Mouse (Mus musculus) limb, embryonic 11.5 days (tissue): ENCODE measurements around the gene Myof. TPM values are rescaled to one million over a fixed set of nuclear protein-coding genes. Genes with fewer than 3 reads are reported as not detected.

Source experiments
- ATAC-seq: fragments of 200-750 bp; cut with Nextera tagmentation; 2 replicates; pipeline ENCODE4 v1.8.0; 2017; ENCODE audit warnings: low read depth; ENCODE audit not compliant: insufficient number of reproducible peaks, low FRiP score, low TSS enrichment
- DNase-seq: peaks from one replicate; pipeline ENCODE4 v3.0.0-alpha.2; 2015; ENCODE audit warnings: low spot score
- H3K27ac ChIP-seq: fragments of 300-500 bp; sonication (generic); replicated peaks from 2 replicates; pipeline ENCODE4 v1.5.1; 2014; ENCODE audit warnings: low read depth, mild to moderate bottlenecking, low read length
- H3K27me3 ChIP-seq: fragments of 300-500 bp; sonication (generic); 2 replicates; pipeline ENCODE4 v1.6.1; 2014; ENCODE audit warnings: mild to moderate bottlenecking, low read length, mixed read lengths; ENCODE audit not compliant: control insufficient read depth, insufficient read depth
- H3K36me3 ChIP-seq: fragments of 300-500 bp; sonication (generic); 2 replicates; pipeline ENCODE4 v1.6.1; 2014; ENCODE audit warnings: mild to moderate bottlenecking, low read length, moderate library complexity, mixed read lengths; ENCODE audit not compliant: control insufficient read depth, insufficient read depth
- H3K4me1 ChIP-seq: fragments of 300-500 bp; sonication (generic); 2 replicates; pipeline ENCODE4 v1.6.1; 2014; ENCODE audit warnings: low read length, mixed read lengths; ENCODE audit not compliant: control insufficient read depth, insufficient read depth
- H3K4me2 ChIP-seq: fragments of 300-500 bp; sonication (generic); 2 replicates; pipeline ENCODE4 v1.6.1; 2014; ENCODE audit warnings: low read depth, mild to moderate bottlenecking, moderate library complexity; ENCODE audit not compliant: severe bottlenecking
- H3K4me3 ChIP-seq: fragments of 300-500 bp; sonication (generic); 2 replicates; pipeline ENCODE4 v1.5.1; 2014; ENCODE audit warnings: low read depth, low read length
- H3K9ac ChIP-seq: fragments of 300-500 bp; sonication (generic); 2 replicates; pipeline ENCODE4 v1.6.1; 2014; ENCODE audit warnings: mild to moderate bottlenecking, low read length
- H3K9me3 ChIP-seq: fragments of 300-500 bp; sonication (generic); 2 replicates; pipeline ENCODE4 v1.6.1; 2016; ENCODE audit warnings: low read length; ENCODE audit not compliant: control insufficient read depth
- WGBS: fragments of 180-500 bp; shearing (Covaris S2); extraction: QIAGEN DNeasy Blood & Tissue Kit; methylation state at CpG from one replicate; pipeline ENCODE4 v1.1.7; 2014; 5-methylcytosine and 5-hydroxymethylcytosine counted together
- polyA plus RNA-seq: library from polyadenylated mRNA; unstranded; fragments of >200 nt; fragmentation: Nextera tagmentation; extraction: Ambion mirVana; gene quantifications from 2 replicates; pipeline ENCODE4 v1.2.1, GENCODE M21; 2014

Myof gene
- polyA plus RNA-seq, 1 experiment from 2014 or later, result 3.1 TPM

DNA sequence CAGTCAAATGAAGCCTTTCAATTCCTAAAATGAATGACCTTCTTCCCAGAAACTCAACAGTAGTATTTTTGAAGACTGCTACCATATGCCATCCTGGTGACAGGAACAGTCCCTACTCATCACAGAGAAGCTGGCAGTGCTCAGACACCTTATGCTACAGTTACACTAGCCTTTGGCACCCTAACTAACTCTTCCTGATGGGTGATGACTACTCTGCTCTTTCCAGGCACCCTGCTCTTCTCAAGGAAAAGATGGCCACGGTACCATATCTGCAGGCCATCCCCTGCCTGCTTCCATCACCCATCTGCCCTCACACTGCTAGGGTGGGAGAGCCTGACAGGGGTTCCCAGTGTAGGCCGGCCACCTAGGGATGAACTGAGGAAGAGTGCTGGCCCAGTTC lies 53.4 kb downstream of the Myof start:
- Histone ChIP-seq H3K9ac (no peak overlapping the region), H3K27me3 (no peaks in the 10 kb centered on the region), H3K4me3 (no peak overlapping the region), H3K36me3 (no peaks in the 10 kb centered on the region), H3K9me3 (no peaks in the 10 kb centered on the region), H3K4me1 (no peaks in the 10 kb centered on the region), H3K4me2 (no peak overlapping the region), H3K27ac (no peak overlapping the region)
- DNase-seq (no peak), ATAC-seq (no peak)
- 86% methylated on average over 2 of the region's 2 CpGs for WGBS

DNA sequence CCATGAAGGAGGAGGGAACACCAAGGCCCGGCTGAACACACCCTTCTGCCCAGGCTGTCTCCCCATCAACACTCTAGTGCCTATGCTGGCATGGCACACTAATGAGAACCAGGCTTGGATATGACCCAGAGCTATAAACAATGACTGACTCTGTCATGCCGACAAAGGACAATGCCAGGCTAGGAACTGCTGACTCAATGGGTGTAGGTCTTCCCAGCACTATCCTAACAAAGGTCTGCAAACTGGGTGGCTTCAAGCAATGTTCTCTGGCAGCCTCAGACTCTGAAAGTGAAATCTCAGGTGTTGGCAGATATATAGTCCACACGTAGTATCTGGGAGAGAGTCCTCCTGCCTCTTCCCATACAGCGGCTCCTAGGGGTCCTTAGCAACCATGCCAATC lies 55.2 kb downstream of the Myof start:
- no peaks in the 10 kb centered on the region for H3K27me3 ChIP-seq
- no peak overlapping the region for H3K4me3 ChIP-seq
- DNase-seq, result no peak
- H3K4me1 ChIP-seq, result no peaks in the 10 kb centered on the region
- 85% methylated on average over 4 of the region's 4 CpGs for WGBS
- H3K36me3 ChIP-seq, result no peaks in the 10 kb centered on the region
- H3K9me3 ChIP-seq, result no peaks in the 10 kb centered on the region
- H3K4me2 ChIP-seq, result no peak overlapping the region
- H3K9ac ChIP-seq, result no peak overlapping the region
- ATAC-seq, result no peak
- no peak overlapping the region for H3K27ac ChIP-seq

DNA sequence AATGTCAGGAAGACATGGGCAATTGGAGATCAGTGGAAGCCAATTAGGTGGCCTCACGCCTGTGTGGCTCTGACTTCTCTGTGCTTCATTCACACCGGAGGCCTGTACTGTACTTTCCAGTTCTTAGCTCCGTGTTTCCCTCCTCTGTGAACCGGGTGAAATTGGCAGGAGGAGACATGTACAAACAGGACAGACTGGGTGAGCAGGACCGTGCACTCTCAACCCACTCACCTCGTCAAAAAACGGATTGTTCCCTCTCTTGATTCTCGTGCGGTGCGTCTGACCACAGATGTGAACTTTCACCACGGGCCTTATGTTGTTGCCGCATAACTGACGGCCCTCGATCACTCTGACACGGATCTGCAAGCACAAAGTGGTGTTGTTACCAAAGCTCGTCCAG lies 57.6 kb downstream of the Myof start:
- Histone ChIP-seq H3K4me1 (no peaks in the 10 kb centered on the region), H3K27me3 (no peaks in the 10 kb centered on the region), H3K9ac (no peak overlapping the region), H3K27ac (no peak overlapping the region), H3K4me2 (no peak overlapping the region), H3K9me3 (no peaks in the 10 kb centered on the region), H3K4me3 (no peak overlapping the region), H3K36me3 (no peaks in the 10 kb centered on the region)
- 87% methylated on average over 16 of the region's 16 CpGs for WGBS
- no peak for ATAC-seq
- no peak for DNase-seq

DNA sequence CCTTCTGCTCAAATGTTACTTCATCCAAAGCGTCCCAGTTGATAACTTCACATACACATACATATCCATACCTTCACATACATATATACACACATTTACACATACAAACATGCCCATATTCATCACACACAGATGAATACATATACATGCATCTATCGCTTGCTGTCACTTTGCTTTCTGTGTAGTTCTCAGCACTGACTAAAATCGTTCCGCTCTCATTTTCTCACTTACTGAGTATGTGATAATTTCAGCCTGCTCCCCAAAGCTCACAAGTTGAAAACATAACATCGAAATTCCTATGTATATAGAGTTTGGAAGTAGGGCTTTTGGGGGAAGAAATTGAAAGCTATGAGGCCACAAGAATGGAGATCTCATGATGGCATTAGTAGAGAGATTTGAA lies 67.4 kb downstream of the Myof start:
- WGBS, result 93% methylated on average over 5 of the region's 5 CpGs
- no peak for DNase-seq
- no peaks in the 10 kb centered on the region for H3K9me3 ChIP-seq

DNA sequence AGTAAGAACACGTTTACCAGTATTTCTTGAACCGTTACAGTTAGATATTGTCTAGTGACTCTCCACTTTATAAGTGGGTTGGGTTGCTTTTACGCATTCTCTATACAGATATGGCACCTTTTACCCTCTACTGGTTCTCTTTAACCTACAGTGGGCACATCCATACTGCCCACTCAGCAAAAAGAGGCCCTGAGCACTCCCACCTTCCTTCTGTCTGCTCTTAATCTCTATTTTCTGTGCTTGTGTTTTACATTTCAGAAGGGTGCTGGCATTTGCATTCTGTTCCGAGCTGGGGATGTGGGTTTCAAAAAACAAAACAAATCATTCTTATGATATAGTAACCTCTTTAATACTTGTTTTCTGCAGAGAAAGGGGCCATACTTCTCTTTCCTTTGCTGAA lies 72.8 kb downstream of the Myof start:
- no peak overlapping the region for H3K27ac ChIP-seq

More for the DNA sequence above, 67.4 kb downstream of the Myof start:
- Histone ChIP-seq H3K27me3 (no peaks in the 10 kb centered on the region), H3K4me3 (no peak overlapping the region), H3K27ac (no peak overlapping the region), H3K4me1 (no peaks in the 10 kb centered on the region), H3K9ac (no peak overlapping the region), H3K36me3 (no peaks in the 10 kb centered on the region), H3K4me2 (no peak overlapping the region)
- ATAC-seq, result no peak

DNA sequence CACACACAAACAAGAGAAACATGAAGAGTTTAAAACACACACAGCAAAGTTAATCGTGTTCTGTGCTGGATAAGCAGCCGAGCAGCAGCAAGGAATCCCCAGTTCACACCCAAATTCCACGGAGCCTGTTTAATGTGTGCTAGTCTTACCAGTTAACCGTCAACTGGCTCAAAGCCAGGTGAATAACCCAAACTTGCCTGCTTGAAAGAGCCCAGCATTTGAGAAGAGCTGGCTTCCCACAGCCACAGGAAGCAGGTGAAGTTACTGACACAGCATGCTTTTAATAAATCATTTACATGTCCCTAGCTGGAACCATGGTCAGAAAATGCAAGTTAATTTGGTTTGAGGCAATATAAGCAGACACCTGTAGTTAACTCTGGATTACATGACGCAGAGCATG lies 73.4 kb downstream of the Myof start:
- H3K4me2 ChIP-seq, result no peak overlapping the region
- 68% methylated on average over 5 of the region's 5 CpGs for WGBS
- no peaks in the 10 kb centered on the region for H3K9me3 ChIP-seq
- no peak overlapping the region for H3K4me3 ChIP-seq
- H3K36me3 ChIP-seq, result no peaks in the 10 kb centered on the region
- no peak overlapping the region for H3K27ac ChIP-seq
- ATAC-seq (no peak), DNase-seq (no peak)
- H3K4me1 ChIP-seq, result no peaks in the 10 kb centered on the region
- no peaks in the 10 kb centered on the region for H3K27me3 ChIP-seq
- no peak overlapping the region for H3K9ac ChIP-seq

More for the DNA sequence above, 72.8 kb downstream of the Myof start:
- H3K36me3 ChIP-seq, result no peaks in the 10 kb centered on the region
- no peak overlapping the region for H3K9ac ChIP-seq
- no peaks in the 10 kb centered on the region for H3K9me3 ChIP-seq
- H3K27me3 ChIP-seq, result no peaks in the 10 kb centered on the region
- ATAC-seq, result no peak
- 82% methylated on average over 4 of the region's 4 CpGs for WGBS
- H3K4me1 ChIP-seq, result no peaks in the 10 kb centered on the region
- no peak overlapping the region for H3K4me2 ChIP-seq
- no peak for DNase-seq
- no peak overlapping the region for H3K4me3 ChIP-seq

DNA sequence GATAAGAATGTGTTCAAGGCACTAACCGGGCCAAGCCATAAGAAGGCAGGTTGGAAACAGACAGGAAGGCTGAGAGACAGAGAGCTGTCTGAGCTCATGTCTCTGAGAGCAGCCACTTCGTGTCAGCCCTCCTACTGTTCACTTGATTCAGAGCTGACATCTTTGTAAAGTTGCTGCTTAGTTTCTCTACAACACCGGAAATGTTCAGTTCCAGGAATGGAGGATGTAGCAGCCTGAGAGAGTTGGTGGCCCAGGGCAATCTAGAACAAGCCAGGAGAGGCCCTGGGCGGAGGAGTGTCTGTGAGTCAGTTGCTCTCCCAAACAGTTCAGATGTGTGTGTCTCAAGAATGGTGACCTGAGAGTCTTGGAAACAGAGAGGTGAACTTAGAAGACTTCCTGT lies 77.5 kb downstream of the Myof start:
- 80% methylated on average over 4 of the region's 4 CpGs for WGBS
- no peak overlapping the region for H3K9ac ChIP-seq
- no peak for ATAC-seq
- H3K4me1 ChIP-seq, result no peaks in the 10 kb centered on the region
- H3K27me3 ChIP-seq, result no peaks in the 10 kb centered on the region
- no peak overlapping the region for H3K4me3 ChIP-seq
- DNase-seq, result no peak
- H3K9me3 ChIP-seq, result no peaks in the 10 kb centered on the region
- H3K4me2 ChIP-seq, result no peak overlapping the region
- no peak overlapping the region for H3K27ac ChIP-seq
- H3K36me3 ChIP-seq, result no peaks in the 10 kb centered on the region

DNA sequence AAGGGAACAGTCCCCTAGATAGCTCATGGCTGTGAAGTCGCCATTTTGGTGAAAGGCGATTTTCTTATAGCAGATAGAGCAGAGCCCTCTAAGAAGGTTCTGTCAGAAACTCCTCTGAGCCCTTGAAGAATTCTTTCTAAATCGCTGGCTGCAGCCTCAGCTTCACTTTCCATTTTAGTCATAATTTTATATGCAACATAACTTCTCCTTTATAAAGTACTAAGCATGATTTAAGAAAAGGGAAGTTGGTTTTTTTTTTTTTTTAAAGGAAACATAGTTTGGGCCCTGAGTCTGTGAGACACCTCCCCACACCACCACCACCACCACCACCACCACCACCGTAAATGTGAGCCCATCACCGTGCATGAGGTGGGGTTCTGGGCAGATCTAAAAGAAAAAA lies 80.0 kb downstream of the Myof start:
- H3K27me3 ChIP-seq, result no peaks in the 10 kb centered on the region
- H3K36me3 ChIP-seq, result no peaks in the 10 kb centered on the region
- DNase-seq (no peak), ATAC-seq (no peak)
- no peaks in the 10 kb centered on the region for H3K4me1 ChIP-seq
- no peak overlapping the region for H3K27ac ChIP-seq
- 91% methylated on average over 5 of the region's 5 CpGs for WGBS
- H3K4me3 ChIP-seq, result no peak overlapping the region
- no peak overlapping the region for H3K4me2 ChIP-seq
- no peaks in the 10 kb centered on the region for H3K9me3 ChIP-seq
- no peak overlapping the region for H3K9ac ChIP-seq

DNA sequence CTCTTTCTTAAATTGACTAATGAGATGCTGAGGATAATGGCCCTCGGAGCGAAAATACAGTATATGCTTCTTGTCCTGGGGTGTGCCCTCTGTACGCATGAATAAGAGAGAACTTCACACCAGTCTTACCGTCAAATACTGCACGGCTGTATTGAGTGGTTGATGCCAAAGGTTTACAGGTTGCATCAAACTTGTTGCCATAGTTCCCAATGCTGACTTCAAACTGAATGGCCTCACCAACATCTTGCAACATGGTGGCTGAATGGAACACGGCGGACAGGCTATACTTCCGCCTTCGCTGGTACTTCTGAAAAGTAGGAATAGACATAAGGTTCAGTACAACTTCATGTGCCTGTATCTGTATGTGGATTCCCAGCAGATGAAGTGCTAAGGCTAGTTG lies 82.6 kb downstream of the Myof start:
- Histone ChIP-seq H3K36me3 (no peaks in the 10 kb centered on the region), H3K4me1 (no peaks in the 10 kb centered on the region), H3K27me3 (no peaks in the 10 kb centered on the region), H3K9me3 (no peaks in the 10 kb centered on the region), H3K4me2 (no peak overlapping the region), H3K27ac (no peak overlapping the region), H3K9ac (no peak overlapping the region), H3K4me3 (no peak overlapping the region)
- DNase-seq (no peak), ATAC-seq (no peak)
- WGBS, result 96% methylated on average over 9 of the region's 9 CpGs
